Mouse (Mus musculus): ENCODE results near the gene Igfbp3.

Igfbp3 gene

GRCm38 (mm10) chr11:7160637-7161101, 53.1 kb downstream of the Igfbp3 start:
- no peak for DNase-seq

- no peak for DNase-seq
Measured at GRCm38 (mm10) chr11:7160146-7160545, 53.6 kb downstream of the Igfbp3 start.

- no peak for DNase-seq
Measured at GRCm38 (mm10) chr11:7158196-7158595, 55.5 kb downstream of the Igfbp3 start.

- no peak for DNase-seq
Measured at GRCm38 (mm10) chr11:7156427-7156826, 57.3 kb downstream of the Igfbp3 start.

All from right cerebral cortex, postnatal 25 days (tissue).